Mouse (Mus musculus) hindbrain, embryonic 12.5 days (tissue): Measurements from ENCODE around the gene Serping1. TPM values are rescaled to one million over a fixed set of nuclear protein-coding genes. Genes with fewer than 3 reads are reported as not detected.

Experiments used
- ATAC-seq: fragments of 200-750 bp; cut with Nextera tagmentation; 2 replicates; pipeline ENCODE4 v1.8.0; 2017; ENCODE audit warnings: moderate TSS enrichment; ENCODE audit not compliant: low FRiP score
- H3K27ac ChIP-seq: fragments of 300-500 bp; sonication (generic); 2 replicates; pipeline ENCODE4 v1.5.1; 2016; ENCODE audit warnings: mild to moderate bottlenecking
- H3K27me3 ChIP-seq: fragments of 300-500 bp; sonication (generic); 2 replicates; pipeline ENCODE4 v1.6.1; 2016; ENCODE audit warnings: mild to moderate bottlenecking
- H3K36me3 ChIP-seq: fragments of 300-500 bp; sonication (generic); 2 replicates; pipeline ENCODE4 v1.6.1; 2016; ENCODE audit warnings: mild to moderate bottlenecking
- H3K4me1 ChIP-seq: fragments of 300-500 bp; sonication (generic); 2 replicates; pipeline ENCODE4 v1.6.1; 2016
- H3K4me2 ChIP-seq: fragments of 300-500 bp; sonication (generic); replicated peaks from 2 replicates; pipeline ENCODE4 v1.6.1; 2016; ENCODE audit warnings: mild to moderate bottlenecking
- H3K4me3 ChIP-seq: fragments of 300-500 bp; sonication (generic); 2 replicates; pipeline ENCODE4 v1.5.1; 2016; ENCODE audit warnings: mild to moderate bottlenecking
- H3K9ac ChIP-seq: fragments of 300-500 bp; sonication (generic); 2 replicates; pipeline ENCODE4 v1.6.1; 2016; ENCODE audit warnings: mild to moderate bottlenecking, moderate library complexity
- H3K9me3 ChIP-seq: fragments of 300-500 bp; sonication (generic); replicated peaks from 2 replicates; pipeline ENCODE4 v1.6.1; 2016; ENCODE audit warnings: mild to moderate bottlenecking
- WGBS: fragments of 180-500 bp; shearing (Covaris S2); methylation state at CpG from one replicate; pipeline ENCODE4 v1.1.7; 2016; 5-methylcytosine and 5-hydroxymethylcytosine counted together
- polyA plus RNA-seq: library from polyadenylated mRNA; unstranded; fragments of >200 nt; fragmentation: Nextera tagmentation; extraction: Ambion mirVana; gene quantifications from 2 replicates; pipeline ENCODE4 v1.2.1, GENCODE M21; 2016

Gene Serping1
- polyA plus RNA-seq, 1 experiment from 2014 or later, result 35.4 TPM

DNA sequence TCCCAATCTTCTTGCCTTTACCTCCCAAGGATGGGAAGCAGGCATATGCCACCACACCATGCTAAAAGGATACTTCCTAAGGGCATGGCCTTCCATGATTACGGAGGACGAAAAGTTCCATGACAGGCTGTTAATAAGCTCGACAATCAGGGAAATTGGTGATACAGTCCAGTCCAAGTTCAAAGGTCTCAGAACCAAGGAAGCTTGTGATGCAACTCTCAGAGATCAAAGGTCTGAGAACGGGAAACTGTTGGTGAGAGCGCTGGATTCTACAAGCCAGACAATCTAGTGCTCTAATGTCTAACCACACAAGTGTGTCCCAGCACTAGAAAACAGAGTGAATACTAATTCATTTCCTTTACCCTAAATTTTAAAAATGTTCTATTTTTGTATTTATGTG, 19.0 kb downstream of the Serping1 start:
- no peak overlapping the region for H3K27ac ChIP-seq
- WGBS, result 82% methylated on average over 5 of the region's 5 CpGs
- H3K36me3 ChIP-seq, result no peaks in the 10 kb centered on the region
- no peak for ATAC-seq
- H3K27me3 ChIP-seq, result no peaks in the 10 kb centered on the region
- H3K4me3 ChIP-seq, result no peak overlapping the region
- no peak overlapping the region for H3K9ac ChIP-seq
- no peaks in the 10 kb centered on the region for H3K9me3 ChIP-seq
- H3K4me1 ChIP-seq, result no peaks in the 10 kb centered on the region
- no peak overlapping the region for H3K4me2 ChIP-seq

DNA sequence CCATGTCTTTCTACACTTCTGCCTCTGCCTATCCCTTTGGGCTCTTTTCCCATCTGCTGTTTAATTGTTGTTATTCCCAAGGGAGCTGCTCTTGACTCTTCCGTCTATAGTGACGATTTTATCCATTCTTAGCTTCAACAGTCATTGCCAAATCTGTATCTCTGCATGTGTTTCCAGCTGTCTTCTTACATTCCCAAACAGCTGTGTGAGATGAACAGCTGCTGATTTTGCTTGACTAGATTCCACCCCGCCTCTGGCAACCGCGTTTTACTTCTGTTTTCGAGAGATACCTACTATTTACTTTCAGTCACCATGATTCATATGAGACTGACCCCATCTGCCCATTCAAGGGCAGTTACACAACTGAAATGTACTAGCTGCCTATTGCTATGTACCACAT, 25.1 kb downstream of the Serping1 start:
- H3K4me1 ChIP-seq, result no peaks in the 10 kb centered on the region
- H3K27me3 ChIP-seq, result no peaks in the 10 kb centered on the region
- H3K36me3 ChIP-seq, result no peaks in the 10 kb centered on the region
- ATAC-seq, result no peak
- no peak overlapping the region for H3K27ac ChIP-seq
- no peaks in the 10 kb centered on the region for H3K9me3 ChIP-seq
- no peak overlapping the region for H3K4me2 ChIP-seq
- WGBS, result 71% methylated on average over 6 of the region's 6 CpGs
- no peak overlapping the region for H3K4me3 ChIP-seq
- H3K9ac ChIP-seq, result no peak overlapping the region

DNA sequence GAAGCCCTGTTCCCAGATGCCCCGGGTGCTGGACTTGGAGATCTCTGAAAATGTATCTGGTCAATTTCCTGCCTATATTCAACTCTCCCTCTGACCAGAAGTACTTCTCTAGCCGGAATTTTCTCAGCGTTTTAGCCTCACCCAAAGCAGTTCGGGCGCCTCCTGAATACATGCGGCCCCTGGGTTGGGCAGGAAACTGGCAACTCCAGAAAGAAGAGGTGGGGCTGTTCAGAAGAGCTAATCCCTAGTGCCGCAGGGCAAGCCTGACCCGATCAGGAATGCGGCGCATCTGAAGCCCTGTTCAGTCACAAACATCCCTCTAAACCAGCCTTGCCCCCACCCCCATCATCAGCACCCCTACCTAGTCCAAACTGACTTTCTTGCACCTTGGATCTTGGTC, 31.1 kb downstream of the Serping1 start:
- Histone ChIP-seq H3K27me3 (no peaks in the 10 kb centered on the region), H3K4me1 (peaks cover 40% of the 10 kb centered on the region), H3K36me3 (no peaks in the 10 kb centered on the region; the same call in 1 of the 2 replicates), H3K9me3 (no peaks in the 10 kb centered on the region), H3K4me3 (peak overlapping the region; percentile 87), H3K9ac (peak overlapping the region; percentile 99), H3K4me2 (peak overlapping the region; percentile 89), H3K27ac (peak overlapping the region; percentile 99)
- peak; percentile 13 for ATAC-seq
- 2% methylated on average over 10 of the region's 10 CpGs for WGBS

DNA sequence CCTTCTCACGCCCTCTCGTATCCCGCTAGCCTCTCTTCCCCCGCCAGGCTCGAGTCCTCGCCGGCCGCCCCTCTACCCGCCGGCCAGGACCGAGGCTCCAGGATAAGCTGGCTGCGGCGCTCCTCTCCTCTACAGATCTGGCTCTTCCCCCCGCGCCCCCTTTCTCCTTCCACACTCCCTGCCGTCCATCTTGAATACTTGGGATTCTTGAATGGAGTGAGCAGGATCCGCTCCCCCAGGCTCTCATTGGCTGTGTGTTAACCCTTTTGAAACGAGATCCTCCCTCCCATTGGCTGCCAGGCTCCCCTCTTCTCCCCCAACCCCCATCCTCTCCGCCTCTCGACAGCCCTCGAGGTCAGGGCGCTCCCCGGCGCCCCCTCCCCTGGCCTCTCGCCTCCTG, 31.7 kb downstream of the Serping1 start, which contains the start of gene Gm19426:
Gm19426 (minus strand) TSS at position 95 of the 400 bp plus-strand sequence.
- peak within 1 kb of the TSS; percentile 89 for H3K4me2 ChIP-seq
- H3K36me3 ChIP-seq, result no peaks in the 10 kb centered on the region; the same call in 1 of the 2 replicates
- no peaks in the 10 kb centered on the region for H3K27me3 ChIP-seq
- ATAC-seq, result peak; percentile 87
- no peaks in the 10 kb centered on the region for H3K9me3 ChIP-seq
- peak within 1 kb of the TSS; percentile 99 for H3K9ac ChIP-seq
- WGBS, result under 1% methylated on average over 22 of the region's 25 CpGs
- peak within 1 kb of the TSS; percentile 87 for H3K4me3 ChIP-seq
- H3K4me1 ChIP-seq, result peaks cover 46% of the 10 kb centered on the region
- peak within 1 kb of the TSS; percentile 99 for H3K27ac ChIP-seq

- H3K27me3 ChIP-seq, result no peaks in the 10 kb centered on the region
- H3K4me3 ChIP-seq, result peak overlapping the region; percentile 87
- H3K9ac ChIP-seq, result peak overlapping the region; percentile 99
- peak overlapping the region; percentile 89 for H3K4me2 ChIP-seq
- no peaks in the 10 kb centered on the region; the same call in 1 of the 2 replicates for H3K36me3 ChIP-seq
- no peaks in the 10 kb centered on the region for H3K9me3 ChIP-seq
- ATAC-seq, result peak; percentile 86
- WGBS, result under 1% methylated on average over 26 of the region's 26 CpGs
- peaks cover 55% of the 10 kb centered on the region for H3K4me1 ChIP-seq
- peak overlapping the region; percentile 99 for H3K27ac ChIP-seq
These were observed 32.6 kb downstream of the Serping1 start for GRCm38 (mm10) chr2:84742451-84743283.

DNA sequence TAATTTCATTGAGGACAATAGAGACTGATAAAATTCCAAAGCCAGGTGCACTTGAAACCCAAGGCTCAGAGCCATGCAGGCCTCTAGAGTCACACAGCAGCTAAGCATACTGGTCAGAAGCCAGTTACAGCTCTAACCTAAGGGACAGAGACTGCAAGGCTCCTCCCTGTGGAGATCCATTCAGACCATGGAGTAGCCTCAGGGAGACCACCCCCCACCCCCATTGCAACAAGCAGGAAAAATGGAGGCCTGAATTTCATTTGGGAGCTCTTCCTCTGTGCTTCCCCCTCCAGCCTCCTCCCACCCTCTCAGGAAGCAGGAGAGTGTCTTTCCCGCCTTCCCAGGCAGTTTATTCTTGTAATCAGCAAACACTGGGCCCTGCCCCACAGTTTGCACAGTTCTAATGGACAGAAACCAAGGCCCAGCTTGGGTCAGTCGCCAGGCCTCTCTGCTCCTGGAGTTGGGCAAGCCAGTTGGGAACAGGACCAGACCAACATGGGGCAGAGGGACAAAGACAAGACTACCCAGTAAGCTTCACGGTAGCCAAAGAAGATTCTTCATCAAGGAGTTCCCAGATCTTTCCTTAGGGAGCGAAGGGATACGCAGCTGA, 33.3 kb downstream of the Serping1 start:
- peak overlapping the region; percentile 99 for H3K9ac ChIP-seq
- H3K4me3 ChIP-seq, result peak overlapping the region; percentile 87
- WGBS, result 2% methylated on average over 5 of the region's 5 CpGs
- H3K4me2 ChIP-seq, result peak overlapping the region; percentile 89
- H3K4me1 ChIP-seq, result peaks cover 62% of the 10 kb centered on the region
- H3K27ac ChIP-seq, result peak overlapping the region; percentile 99
- no peaks in the 10 kb centered on the region; the same call in 1 of the 2 replicates for H3K36me3 ChIP-seq
- H3K9me3 ChIP-seq, result no peaks in the 10 kb centered on the region
- H3K27me3 ChIP-seq, result no peaks in the 10 kb centered on the region
- ATAC-seq, result no peak

DNA sequence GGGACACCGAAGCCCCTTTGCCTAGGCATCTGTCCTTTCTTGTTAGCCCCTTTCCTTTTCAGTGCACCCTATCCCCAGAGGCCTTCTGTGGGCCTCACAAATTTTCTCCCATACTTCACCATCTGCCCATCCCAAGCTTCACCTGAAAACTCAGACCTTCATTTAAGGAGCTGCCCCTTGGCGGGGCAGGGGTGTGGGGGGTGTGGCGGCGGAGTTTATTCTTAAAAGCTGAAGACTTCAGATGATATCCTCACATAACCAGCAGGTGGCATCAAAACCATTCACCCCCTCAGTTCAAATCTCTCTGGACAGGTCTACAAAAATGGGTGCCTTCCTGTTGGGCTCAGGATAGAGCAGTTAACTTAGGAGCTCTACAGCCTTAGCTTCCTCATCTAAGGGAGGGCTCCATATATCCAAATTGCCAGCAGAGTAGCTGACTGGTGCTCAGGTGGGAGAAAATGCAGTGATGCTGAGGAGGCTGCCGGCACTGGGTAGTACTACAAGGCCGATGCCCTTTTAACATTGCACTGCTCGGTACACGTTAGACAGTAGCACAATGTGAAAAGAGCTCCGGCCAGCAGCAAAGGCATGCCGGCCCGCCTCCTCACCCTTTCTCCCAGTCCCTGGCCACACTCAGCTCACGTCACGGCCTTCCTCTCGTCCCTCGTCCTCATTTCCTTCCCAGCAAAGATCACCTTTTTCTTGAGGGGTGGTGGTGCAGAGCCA, 34.5 kb downstream of the Serping1 start:
- H3K4me3 ChIP-seq, result peak overlapping the region; percentile 7; the same call in 1 of the 2 replicates
- peak overlapping the region; percentile 58; the same call in 1 of the 2 replicates for H3K27ac ChIP-seq
- 0 out of 2 replicates have a peak overlapping the region, but pooled peaks have one; percentile 15 for H3K9ac ChIP-seq
- no peaks in the 10 kb centered on the region for H3K27me3 ChIP-seq
- H3K4me1 ChIP-seq, result peaks cover 74% of the 10 kb centered on the region
- no peaks in the 10 kb centered on the region for H3K9me3 ChIP-seq
- 68% methylated on average over 15 of the region's 15 CpGs for WGBS
- no peaks in the 10 kb centered on the region; the same call in 1 of the 2 replicates for H3K36me3 ChIP-seq
- no peak for ATAC-seq
- H3K4me2 ChIP-seq, result peak overlapping the region; percentile 89

DNA sequence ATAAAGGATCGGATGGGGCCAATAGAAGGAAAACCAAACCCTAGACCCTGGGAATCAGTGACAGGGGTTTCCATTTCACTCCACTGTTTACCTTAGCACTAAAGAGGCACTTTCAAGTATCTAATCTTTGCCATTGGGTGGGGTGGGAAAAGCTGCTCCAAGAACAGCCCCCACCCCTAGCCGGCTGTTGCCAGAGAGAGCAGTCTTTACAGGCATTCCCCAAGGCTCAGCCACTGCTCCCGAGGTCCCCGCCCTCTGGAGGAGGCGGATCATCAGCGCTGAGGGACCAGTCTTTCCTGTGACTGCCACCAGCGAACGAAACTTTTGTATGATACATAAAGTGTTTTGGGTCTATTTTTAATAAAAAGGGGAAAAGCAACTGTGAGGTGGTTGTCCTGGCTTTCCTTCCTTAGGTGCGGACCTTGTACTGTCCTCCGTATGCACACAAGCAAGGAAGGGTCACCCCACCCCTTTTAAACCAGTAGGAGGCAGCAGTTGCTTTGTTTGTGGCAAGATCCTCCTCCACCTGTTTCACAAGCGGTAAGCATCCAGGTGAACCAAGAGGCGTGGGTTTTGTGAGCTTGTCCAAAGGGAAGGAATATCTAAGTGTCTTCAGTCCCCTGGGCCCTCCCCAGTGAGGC, 36.9 kb downstream of the Serping1 start:
- Histone ChIP-seq H3K9me3 (no peaks in the 10 kb centered on the region), H3K27ac (peak overlapping the region; percentile 52; the same call in 1 of the 2 replicates), H3K27me3 (no peaks in the 10 kb centered on the region), H3K4me1 (peaks cover 83% of the 10 kb centered on the region), H3K4me2 (peak overlapping the region; percentile 76), H3K9ac (peak overlapping the region; percentile 39; the same call in 1 of the 2 replicates), H3K36me3 (no peaks in the 10 kb centered on the region; the same call in 1 of the 2 replicates), H3K4me3 (no peak overlapping the region)
- no peak for ATAC-seq
- WGBS, result 2% methylated on average over 12 of the region's 12 CpGs

- peak overlapping the region; percentile 76 for H3K4me2 ChIP-seq
- no peaks in the 10 kb centered on the region for H3K27me3 ChIP-seq
- H3K9me3 ChIP-seq, result no peaks in the 10 kb centered on the region
- H3K9ac ChIP-seq, result peak overlapping the region; percentile 57; the same call in 1 of the 2 replicates
- H3K36me3 ChIP-seq, result no peaks in the 10 kb centered on the region; the same call in 1 of the 2 replicates
- WGBS, result 4% methylated on average over 8 of the region's 8 CpGs
- H3K4me1 ChIP-seq, result peaks cover 87% of the 10 kb centered on the region
- ATAC-seq, result peak; percentile 9; the same call in 1 of the 2 replicates
- peak overlapping the region; percentile 53 for H3K4me3 ChIP-seq
- H3K27ac ChIP-seq, result peak overlapping the region; percentile 81
These were observed 37.8 kb downstream of the Serping1 start for GRCm38 (mm10) chr2:84737451-84737925.

DNA sequence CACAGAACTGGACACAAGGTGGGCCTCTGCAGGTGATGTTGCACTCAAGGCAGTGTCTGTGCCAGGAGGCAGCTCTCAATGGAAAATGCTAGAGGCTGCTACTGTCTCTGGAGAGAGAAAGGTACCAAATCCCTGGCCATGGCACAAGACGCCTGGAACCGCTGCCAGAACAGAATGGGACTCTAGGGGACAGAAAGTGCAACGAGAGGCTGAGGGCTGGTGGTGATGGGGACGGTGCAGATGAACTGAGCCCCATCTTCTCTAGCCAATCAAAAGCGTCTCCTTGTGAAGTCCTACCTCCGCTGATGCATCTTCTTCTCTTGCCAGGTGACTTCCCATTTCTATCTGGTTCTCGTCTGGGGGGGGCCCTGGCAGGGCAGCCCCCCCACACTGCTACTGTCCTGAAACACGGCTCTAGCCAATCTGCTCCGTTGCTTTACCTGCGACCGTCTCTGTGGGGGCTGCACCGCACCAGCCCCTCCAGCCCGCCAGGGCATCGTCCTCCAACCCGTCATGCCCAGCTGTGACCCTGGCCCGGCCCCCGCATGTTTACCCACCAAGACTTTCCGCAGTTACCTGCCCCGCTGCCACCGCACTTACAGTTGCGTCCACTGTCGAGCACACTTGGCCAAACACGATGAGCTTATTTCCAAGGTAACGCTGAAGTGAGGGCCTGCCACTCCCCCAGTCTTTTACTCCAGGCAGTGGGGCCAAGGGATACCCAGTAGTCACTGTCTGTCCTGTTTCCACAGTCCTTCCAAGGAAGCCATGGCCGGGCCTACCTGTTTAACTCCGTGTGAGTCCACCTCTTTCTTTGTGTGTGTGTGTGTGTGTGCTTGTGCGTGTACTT, 38.7 kb downstream of the Serping1 start:
- H3K27ac ChIP-seq, result peak overlapping the region; percentile 81; the same call in 1 of the 2 replicates

More for the DNA sequence above, 38.7 kb downstream of the Serping1 start:
- peak overlapping the region; percentile 76 for H3K4me2 ChIP-seq
- no peaks in the 10 kb centered on the region for H3K27me3 ChIP-seq
- no peaks in the 10 kb centered on the region for H3K9me3 ChIP-seq
- H3K4me3 ChIP-seq, result peak overlapping the region; percentile 53
- peak overlapping the region; percentile 57 for H3K9ac ChIP-seq
- no peaks in the 10 kb centered on the region; the same call in 1 of the 2 replicates for H3K36me3 ChIP-seq
- H3K4me1 ChIP-seq, result peaks cover 79% of the 10 kb centered on the region
- ATAC-seq, result no peak
- 6% methylated on average over 27 of the region's 27 CpGs for WGBS
